Mouse (Mus musculus) small intestine, adult 2 months (tissue): ENCODE measurements around the gene Gm20662. TPM values are rescaled to one million over a fixed set of nuclear protein-coding genes. Genes with fewer than 3 reads are reported as not detected.
A peak's percentile ranks its signal among the peaks of the same experiment; 100 is the strongest.

Experiments
- H3K27ac ChIP-seq: fragments of 200-500 bp; 2 replicates; pipeline ENCODE4 v1.5.1; 2012; ENCODE audit warnings: low read depth, low read length, control low read depth, inconsistent platforms; ENCODE audit not compliant: insufficient read depth
- H3K27me3 ChIP-seq: fragments of 200-500 bp; 2 replicates; pipeline ENCODE4 v1.6.1; 2012; ENCODE audit warnings: mild to moderate bottlenecking, moderate library complexity, low read length, inconsistent platforms; ENCODE audit not compliant: control insufficient read depth, insufficient read depth
- H3K36me3 ChIP-seq: fragments of 200-500 bp; 2 replicates; pipeline ENCODE4 v1.6.1; 2012; ENCODE audit warnings: mild to moderate bottlenecking, low read length, control low read depth, inconsistent platforms; ENCODE audit not compliant: control insufficient read depth, insufficient read depth
- H3K4me1 ChIP-seq: fragments of 200-500 bp; 2 replicates; pipeline ENCODE4 v1.6.1; 2012; ENCODE audit warnings: low read length, inconsistent platforms, mixed read lengths; ENCODE audit not compliant: control insufficient read depth, insufficient read depth, insufficient read length
- H3K4me3 ChIP-seq: fragments of 200-500 bp; 2 replicates; pipeline ENCODE4 v1.5.1; 2012; ENCODE audit warnings: low read depth, mild to moderate bottlenecking, control low read depth, inconsistent platforms, low read length, moderate library complexity
- CTCF ChIP-seq: fragments of 200-500 bp; IDR thresholded peaks from 2 replicates; pipeline ENCODE4 v1.5.1; 2012; ENCODE audit warnings: low read depth, mild to moderate bottlenecking, control low read depth, inconsistent platforms, low read length, moderate library complexity, mixed read lengths; ENCODE audit not compliant: insufficient replicate concordance, insufficient read length; ENCODE audit errors: extremely low read depth
- POLR2A ChIP-seq: fragments of 200-500 bp; IDR thresholded peaks from 2 replicates; pipeline ENCODE4 v1.6.1; 2012; ENCODE audit warnings: low read depth, mild to moderate bottlenecking, control low read depth, inconsistent platforms, low read length, moderate library complexity
- WGBS: fragments of 180-500 bp; shearing (Covaris S2); methylation state at CpG from one replicate; pipeline ENCODE4 v1.1.7; 2018; 5-methylcytosine and 5-hydroxymethylcytosine counted together
- polyA plus RNA-seq: library from polyadenylated mRNA; depleted of rRNA; stranded (reverse); fragments of >200 nt; gene quantifications from 2 replicates; pipeline ENCODE4 v1.2.3, GENCODE M21; 2012

Gm20662 gene
- polyA plus RNA-seq, 1 experiment = 0.46 TPM

DNA sequence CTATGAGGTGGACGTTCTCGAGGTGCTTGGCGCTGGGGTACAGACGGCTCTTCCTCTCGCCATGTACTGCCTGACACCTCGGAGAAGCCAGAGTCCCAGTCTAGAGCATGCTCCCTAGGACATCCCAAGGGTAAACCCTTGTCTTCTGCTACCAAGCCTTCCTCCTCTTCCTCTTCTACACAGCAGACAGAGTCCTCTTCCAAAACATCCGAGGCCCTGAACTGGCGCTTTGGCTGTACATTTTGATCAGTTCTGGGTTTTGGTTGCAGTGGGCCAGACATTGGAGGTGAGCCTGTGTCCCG lies 11.4 kb upstream of the Gm20662 start:
- H3K36me3 ChIP-seq = peaks cover 29% of the 10 kb centered on the region
- TF ChIP-seq CTCF (no peak), POLR2A (no peak)
- no peak overlapping the region for H3K27ac ChIP-seq
- peaks cover 18% of the 10 kb centered on the region for H3K4me1 ChIP-seq
- WGBS = 75% methylated on average over 9 of the region's 9 CpGs
- no peaks in the 10 kb centered on the region for H3K27me3 ChIP-seq
- H3K4me3 ChIP-seq = peak overlapping the region; percentile 66

DNA sequence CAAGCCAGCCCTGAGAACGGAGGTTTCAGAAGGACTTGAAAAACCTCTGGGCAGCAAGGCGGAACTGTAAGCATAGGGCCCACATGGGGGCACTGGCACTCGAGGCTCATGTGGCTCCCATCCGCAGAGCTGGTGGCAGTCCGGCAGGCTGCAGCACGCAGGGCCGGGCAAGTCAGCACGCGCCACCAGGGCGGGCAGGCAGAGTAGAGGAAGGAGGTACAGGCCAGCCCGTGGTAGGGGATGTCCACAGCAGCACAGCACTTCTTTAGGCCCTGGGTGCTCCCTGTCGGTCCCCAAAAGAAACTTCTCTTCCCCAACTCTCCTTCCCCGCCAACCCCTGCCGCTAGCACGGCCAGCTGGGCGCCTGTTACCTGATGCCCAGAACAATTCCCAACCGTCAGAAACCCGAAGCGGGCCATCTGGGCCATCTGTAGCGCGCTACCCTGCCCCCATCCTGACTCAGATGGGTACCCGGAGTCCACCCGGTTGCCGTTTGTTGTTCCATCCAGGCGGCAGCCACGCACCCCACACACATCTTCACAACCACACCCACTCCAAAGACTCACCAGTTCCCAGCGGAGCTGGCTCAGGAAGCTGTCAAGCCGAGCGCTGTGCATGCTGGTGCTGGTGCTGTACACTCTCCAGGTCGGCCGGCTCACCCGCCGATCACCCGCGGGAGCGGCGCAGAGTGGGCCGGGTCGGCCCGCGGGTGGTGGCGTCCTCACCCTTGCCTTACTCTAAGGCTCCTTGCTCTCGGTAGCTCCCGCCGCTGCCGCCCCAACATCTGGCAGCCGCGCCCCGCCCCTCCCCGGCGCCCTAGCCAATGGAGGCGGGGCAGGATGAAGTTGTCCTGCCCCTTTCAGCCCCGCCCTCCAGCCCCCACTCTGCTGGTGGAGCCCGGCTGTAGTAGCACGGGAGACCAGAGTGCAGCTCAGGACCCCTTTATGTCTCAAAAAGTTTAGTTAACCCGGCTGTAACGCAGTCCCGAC lies 10.7 kb upstream of the Gm20662 start, which contains the start of gene Inka1:
TSS of gene Inka1 (minus strand) at position 749 of the 989 bp plus-strand sequence.
- 3% methylated on average over 58 of the region's 58 CpGs for WGBS
- 0 out of 2 replicates have a peak within 1 kb of the TSS, but pooled peaks have one; percentile 4 for H3K27ac ChIP-seq

DNA sequence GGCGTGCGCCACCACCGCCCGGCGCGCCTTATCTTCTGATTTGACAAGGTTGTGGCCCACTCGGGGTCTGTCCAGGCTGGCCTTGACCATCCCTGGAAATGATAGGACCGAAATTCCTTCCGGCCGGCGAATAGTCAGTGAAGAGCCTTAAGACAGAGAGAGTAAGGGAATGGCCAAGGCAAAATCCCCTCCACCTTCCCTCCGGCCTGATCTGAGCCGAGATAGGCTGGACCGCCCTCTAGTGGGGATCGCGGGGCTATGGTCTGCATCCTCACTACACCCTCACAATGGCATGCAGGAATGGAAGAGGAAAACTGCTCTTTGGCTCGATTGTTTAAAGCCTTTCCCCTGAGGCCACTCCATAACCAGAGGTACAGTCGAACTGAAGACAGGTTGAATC lies 9.8 kb upstream of the Gm20662 start:
- Histone ChIP-seq H3K36me3 (peaks cover 16% of the 10 kb centered on the region), H3K27ac (no peak overlapping the region), H3K4me1 (peaks cover 17% of the 10 kb centered on the region), H3K27me3 (no peaks in the 10 kb centered on the region), H3K4me3 (peak overlapping the region; percentile 66)
- TF ChIP-seq CTCF = peak; percentile 87
- TF ChIP-seq POLR2A = no peak
- 2% methylated on average over 18 of the region's 18 CpGs for WGBS

More for the DNA sequence above, 10.7 kb upstream of the Gm20662 start, which contains the start of gene Inka1:
- peaks cover 23% of the 10 kb centered on the region for H3K36me3 ChIP-seq
- peak within 1 kb of the TSS; percentile 66 for H3K4me3 ChIP-seq
- peaks cover 18% of the 10 kb centered on the region for H3K4me1 ChIP-seq
- H3K27me3 ChIP-seq = no peaks in the 10 kb centered on the region
- TF ChIP-seq CTCF = no peak
- 0 out of 2 replicates have a peak, but pooled peaks have one; percentile 40 for TF ChIP-seq POLR2A

DNA sequence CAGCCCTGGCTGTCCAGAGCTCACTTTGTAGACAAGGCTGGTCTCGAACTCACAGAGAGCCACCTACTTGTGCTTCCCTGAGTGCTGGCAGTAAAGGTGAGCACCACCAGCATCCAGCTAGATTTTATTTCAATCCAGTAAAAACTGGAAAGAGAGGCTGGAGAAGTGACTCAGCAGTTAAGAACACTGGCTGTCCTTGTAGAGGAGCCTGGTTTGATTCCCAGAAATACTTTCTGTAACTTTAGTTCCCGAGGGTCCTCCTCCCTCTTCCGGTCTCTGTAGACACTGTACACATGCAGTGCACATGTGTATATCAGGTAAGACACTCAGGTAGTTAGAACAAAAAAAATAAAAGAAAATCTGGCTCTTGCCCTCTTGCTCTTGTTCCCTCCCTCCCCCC lies 8.2 kb upstream of the Gm20662 start:
- Histone ChIP-seq H3K4me1 (peaks cover 13% of the 10 kb centered on the region), H3K36me3 (peaks cover 10% of the 10 kb centered on the region), H3K27me3 (no peaks in the 10 kb centered on the region), H3K27ac (no peak overlapping the region), H3K4me3 (no peak overlapping the region)
- 68% methylated on average over 3 of the region's 3 CpGs for WGBS
- TF ChIP-seq POLR2A = no peak
- no peak for TF ChIP-seq CTCF

DNA sequence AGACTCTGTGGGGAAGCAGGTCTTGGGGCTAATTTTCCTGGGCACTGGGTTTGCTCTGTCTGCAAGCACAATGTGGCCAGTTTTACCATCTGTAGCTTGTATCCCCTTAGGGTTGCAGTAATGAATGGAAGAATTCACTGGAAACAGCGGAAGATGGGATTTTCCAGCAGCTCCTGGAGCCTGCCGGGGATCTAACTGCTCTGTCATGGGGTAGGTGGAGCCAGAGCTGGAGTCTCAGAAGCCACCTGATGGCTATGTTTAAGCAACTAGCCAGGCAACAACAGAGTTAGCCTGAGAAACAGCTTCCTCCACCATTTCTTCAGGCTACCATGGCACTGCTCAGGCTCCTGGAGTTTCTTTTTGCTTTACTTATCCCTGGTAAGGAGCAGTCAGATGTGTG lies 4.0 kb upstream of the Gm20662 start, which contains the start of gene Cdhr4:
TSS of gene Cdhr4 (plus strand) at position 301 of the 400 bp plus-strand sequence.
- WGBS = 80% methylated on average over 2 of the region's 2 CpGs
- Histone ChIP-seq H3K27me3 (no peaks in the 10 kb centered on the region), H3K36me3 (no peaks in the 10 kb centered on the region), H3K27ac (no peak within 1 kb of the TSS), H3K4me1 (no peaks in the 10 kb centered on the region), H3K4me3 (no peak within 1 kb of the TSS)
- TF ChIP-seq CTCF = no peak
- TF ChIP-seq POLR2A = no peak

DNA sequence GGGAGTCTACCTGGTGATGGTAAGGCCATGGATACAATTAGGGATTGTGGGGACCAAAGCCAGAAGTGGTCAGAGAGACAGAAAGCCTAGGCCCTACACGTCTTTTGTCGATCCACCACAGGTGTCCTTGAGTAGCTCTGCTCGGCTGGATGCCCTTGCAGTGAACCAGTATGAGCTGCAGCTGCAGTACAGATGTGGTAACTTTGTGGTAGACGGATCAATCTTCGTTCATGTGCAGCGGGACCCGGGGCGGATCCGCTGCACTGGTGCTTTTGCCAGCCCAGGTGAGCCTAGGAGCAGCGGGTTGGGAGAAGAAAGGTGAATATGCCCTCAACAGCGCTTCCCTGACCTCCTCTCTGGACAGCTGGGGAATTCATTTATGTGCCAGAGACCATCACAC lies 3.1 kb upstream of the Gm20662 start:
- no peaks in the 10 kb centered on the region for H3K27me3 ChIP-seq
- WGBS = 94% methylated on average over 11 of the region's 11 CpGs
- H3K27ac ChIP-seq = no peak overlapping the region
- H3K36me3 ChIP-seq = no peaks in the 10 kb centered on the region
- TF ChIP-seq CTCF (no peak), POLR2A (no peak)
- H3K4me1 ChIP-seq = no peaks in the 10 kb centered on the region
- H3K4me3 ChIP-seq = no peak overlapping the region

DNA sequence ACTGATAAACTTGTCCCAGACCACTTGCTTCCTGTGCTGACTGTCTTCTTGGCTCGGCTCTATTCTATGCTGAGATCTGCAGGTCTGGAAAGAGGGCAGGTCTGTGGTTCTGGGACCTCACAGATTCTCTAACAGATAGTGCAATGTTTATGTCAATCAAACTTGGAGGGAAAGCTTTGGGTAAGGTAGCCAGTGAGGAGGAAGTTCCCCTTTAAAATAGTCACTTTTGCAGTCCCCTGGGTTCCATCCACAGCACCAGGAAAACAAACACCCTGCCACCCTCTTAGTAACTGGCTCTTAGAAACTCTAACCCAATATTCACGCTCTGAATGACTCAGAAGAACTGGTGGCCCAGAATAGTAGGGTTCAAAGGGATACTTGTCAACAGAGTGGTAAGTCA lies 1.7 kb upstream of the Gm20662 start:
- H3K36me3 ChIP-seq = no peaks in the 10 kb centered on the region
- TF ChIP-seq POLR2A (no peak), CTCF (no peak)
- no peaks in the 10 kb centered on the region for H3K4me1 ChIP-seq
- H3K27me3 ChIP-seq = no peaks in the 10 kb centered on the region
- H3K27ac ChIP-seq = no peak overlapping the region
- 63% methylated on average over 2 of the region's 2 CpGs for WGBS
- no peak overlapping the region for H3K4me3 ChIP-seq
